ENCODE assay signal across 19 mouse cellular contexts in genomic region chr15:100676521-100676920, GRCm38 (mm10). TPM values are rescaled to one million over a fixed set of nuclear protein-coding genes. Genes with fewer than 3 reads are reported as not detected.
DNase-seq lines count a peak whose midpoint lies in the region; ATAC-seq and TF ChIP-seq lines count a peak whose summit lies in the region.
"Had no signal": no experiment of that assay in that cellular context is flagged by ENCODE, and none has a peak within 500 bp of the region (broad histone marks: within the 10 kb centered on the region; RNA-seq: fewer than 3 reads in every experiment).

No protein-coding gene starts in this region.

- no peak for ATAC-seq in intestine, postnatal 0 days
- no peak for ATAC-seq in intestine, embryonic 15.5 days
- no peak for ATAC-seq in lung, postnatal 0 days
- ATAC-seq in heart, embryonic 11.5 days (replicated peaks; ENCODE audit: insufficient number of reproducible peaks, low FRiP score, low TSS enrichment), result no peak
- ATAC-seq: forebrain, embryonic 13.5 days; inflammation-experienced regulatory T-cells, adult 6 months; midbrain, embryonic 13.5 days had no signal

- no peak overlapping the region for H3K27ac ChIP-seq in intestine, postnatal 0 days (ENCODE audit: low read depth, low read length)
- H3K27ac ChIP-seq in intestine, embryonic 15.5 days, result no peak overlapping the region
- H3K27ac ChIP-seq in lung, postnatal 0 days (ENCODE audit: low read length), result no peak overlapping the region
- H3K27ac ChIP-seq in heart, embryonic 11.5 days (ENCODE audit: low read depth, low read length), result no peak overlapping the region
- H3K27ac ChIP-seq: forebrain, embryonic 13.5 days; heart, embryonic 10.5 days; midbrain, embryonic 13.5 days had no signal

- TF ChIP-seq CTCF in intestine, postnatal 0 days (IDR thresholded peaks at IDR 0.05; ENCODE audit: low read depth), result peak; percentile 56
- peak; percentile 23; the same call in 1 of the 2 replicates for TF ChIP-seq CTCF in lung, postnatal 0 days (IDR thresholded peaks at IDR 0.05)

- 76% methylated on average over 1 of the region's 1 CpGs for WGBS in intestine, postnatal 0 days
- 97% methylated on average over 1 of the region's 1 CpGs for WGBS in intestine, embryonic 15.5 days
- 81% methylated on average over 1 of the region's 1 CpGs for WGBS in lung, postnatal 0 days
- WGBS in heart, embryonic 11.5 days (ENCODE audit: insufficient replicate concordance), result 92% methylated on average over 1 of the region's 1 CpGs

- H3K4me3 ChIP-seq in intestine, postnatal 0 days (ENCODE audit: low read depth, low read length), result no peak overlapping the region
- no peak overlapping the region for H3K4me3 ChIP-seq in intestine, embryonic 15.5 days (replicated peaks)
- no peak overlapping the region for H3K4me3 ChIP-seq in lung, postnatal 0 days (ENCODE audit: low read depth, low read length)
- no peak overlapping the region for H3K4me3 ChIP-seq in heart, embryonic 11.5 days (ENCODE audit: low read depth, low read length)
- H3K4me3 ChIP-seq: forebrain, embryonic 13.5 days; heart, embryonic 10.5 days; midbrain, embryonic 13.5 days had no signal

- H3K4me1 ChIP-seq in intestine, postnatal 0 days (replicated peaks; ENCODE audit: control insufficient read depth, insufficient read depth, low read length), result 0 out of 2 replicates have a peak, but pooled peaks cover 4% of the 10 kb centered on the region
- H3K4me1 ChIP-seq in intestine, embryonic 15.5 days (replicated peaks), result peaks cover 18% of the 10 kb centered on the region
- no peaks in the 10 kb centered on the region for H3K4me1 ChIP-seq in lung, postnatal 0 days (ENCODE audit: insufficient read depth, low read depth, low read length)
- peaks cover 19% of the 10 kb centered on the region for H3K4me1 ChIP-seq in heart, embryonic 11.5 days (ENCODE audit: control insufficient read depth, insufficient read depth, low read length)
- H3K4me1 ChIP-seq: forebrain, embryonic 13.5 days had no signal

- H3K36me3 ChIP-seq in intestine, postnatal 0 days (ENCODE audit: control insufficient read depth, insufficient read depth), result no peaks in the 10 kb centered on the region
- H3K36me3 ChIP-seq in intestine, embryonic 15.5 days, result no peaks in the 10 kb centered on the region
- no peaks in the 10 kb centered on the region for H3K36me3 ChIP-seq in lung, postnatal 0 days (ENCODE audit: insufficient read depth, low read length)
- no peaks in the 10 kb centered on the region for H3K36me3 ChIP-seq in heart, embryonic 11.5 days (ENCODE audit: control insufficient read depth, insufficient read depth, low read length)
- H3K36me3 ChIP-seq: heart, embryonic 10.5 days; midbrain, embryonic 13.5 days had no signal

- no peaks in the 10 kb centered on the region for H3K9me3 ChIP-seq in intestine, postnatal 0 days (ENCODE audit: control insufficient read depth)
- no peaks in the 10 kb centered on the region for H3K9me3 ChIP-seq in intestine, embryonic 15.5 days
- H3K9me3 ChIP-seq in lung, postnatal 0 days (ENCODE audit: low read length), result no peaks in the 10 kb centered on the region
- no peaks in the 10 kb centered on the region for H3K9me3 ChIP-seq in heart, embryonic 11.5 days (replicated peaks; ENCODE audit: control insufficient read depth, low read length)
- H3K9me3 ChIP-seq: forebrain, embryonic 13.5 days; heart, embryonic 10.5 days; midbrain, embryonic 13.5 days had no signal

- H3K4me2 ChIP-seq in intestine, postnatal 0 days (replicated peaks; ENCODE audit: low read depth), result no peak overlapping the region
- H3K4me2 ChIP-seq in intestine, embryonic 15.5 days (replicated peaks), result no peak overlapping the region
- no peak overlapping the region for H3K4me2 ChIP-seq in lung, postnatal 0 days (replicated peaks; ENCODE audit: low read depth, low read length)
- H3K4me2 ChIP-seq in heart, embryonic 11.5 days, result no peak overlapping the region
- H3K4me2 ChIP-seq: forebrain, embryonic 13.5 days; midbrain, embryonic 13.5 days had no signal

- H3K27me3 ChIP-seq in intestine, postnatal 0 days (replicated peaks; ENCODE audit: control insufficient read depth, insufficient read depth, low read length), result no peaks in the 10 kb centered on the region
- H3K27me3 ChIP-seq in intestine, embryonic 15.5 days (replicated peaks), result no peaks in the 10 kb centered on the region
- H3K27me3 ChIP-seq in lung, postnatal 0 days (replicated peaks; ENCODE audit: insufficient read depth, low read length), result no peaks in the 10 kb centered on the region
- H3K27me3 ChIP-seq in heart, embryonic 11.5 days (ENCODE audit: control insufficient read depth, insufficient read depth, low read length), result no peaks in the 10 kb centered on the region
- H3K27me3 ChIP-seq: forebrain, embryonic 13.5 days; midbrain, embryonic 13.5 days had no signal

- TF ChIP-seq EP300 in lung, postnatal 0 days (IDR thresholded peaks at IDR 0.05), result no peak

- no peak for DNase-seq in lung, postnatal 0 days (ENCODE audit: low spot score)
- no peak for DNase-seq in lung, postnatal 14 days
- peak; percentile 34 for DNase-seq in CD4-positive helper T cell, adult 2 months (ENCODE audit: low read depth, low spot score)
- peak; percentile 58 for DNase-seq in induced T-regulatory cell, adult 2 months (ENCODE audit: low read depth)
- DNase-seq in right cerebral cortex, postnatal 10 days (ENCODE audit: low spot score in 2 of 2), result no peak
- DNase-seq: adrenal gland, adult 8-10 months; cerebellum, adult 9-11 months; gastrocnemius, postnatal 36 days; heart, postnatal 10 days; kidney, postnatal 4 days; lung, adult 18-20 months; thymus, postnatal 36 days had no signal

- no peak overlapping the region for H3K9ac ChIP-seq in intestine, postnatal 0 days (ENCODE audit: low read depth, low read length)
- no peak overlapping the region for H3K9ac ChIP-seq in intestine, embryonic 15.5 days
- H3K9ac ChIP-seq in lung, postnatal 0 days (replicated peaks; ENCODE audit: low read depth), result no peak overlapping the region
- no peak overlapping the region for H3K9ac ChIP-seq in heart, embryonic 11.5 days (ENCODE audit: low read depth, low read length)
- H3K9ac ChIP-seq: forebrain, embryonic 13.5 days; midbrain, embryonic 13.5 days had no signal

RNA-seq across cellular contexts. Expression of gene Bin2, which starts 7.2 kb away (rescaled TPM):
- polyA plus RNA-seq in intestine, postnatal 0 days (2015; fragmentation: Nextera tagmentation; extraction: Ambion mirVana), result 5.8 and 7.3 TPM in 2 replicates
- polyA plus RNA-seq in intestine, embryonic 15.5 days (2015; fragmentation: Nextera tagmentation; extraction: Ambion mirVana), result 6.7 and 7.2 TPM in 2 replicates
- 4.2 and 4.5 TPM in 2 replicates for polyA plus RNA-seq in lung, postnatal 0 days (2015; fragmentation: Nextera tagmentation; extraction: Ambion mirVana)
- 6.3 and 6.6 TPM in 2 replicates for polyA plus RNA-seq in heart, embryonic 11.5 days (2014; fragmentation: Nextera tagmentation; extraction: Ambion mirVana)

RNA-seq across cellular contexts. Expression of gene Cela1, which starts 11.2 kb away (rescaled TPM):
- polyA plus RNA-seq in intestine, postnatal 0 days (2015; fragmentation: Nextera tagmentation; extraction: Ambion mirVana), result 37.2 and 41.1 TPM in 2 replicates
- polyA plus RNA-seq in intestine, embryonic 15.5 days (2015; fragmentation: Nextera tagmentation; extraction: Ambion mirVana), result 104 and 271 TPM in 2 replicates
- 5.0 and 11.4 TPM in 2 replicates for polyA plus RNA-seq in lung, postnatal 0 days (2015; fragmentation: Nextera tagmentation; extraction: Ambion mirVana)
- 1.6 and 2.2 TPM in 2 replicates for polyA plus RNA-seq in heart, embryonic 11.5 days (2014; fragmentation: Nextera tagmentation; extraction: Ambion mirVana)

RNA-seq across cellular contexts. Expression of gene Smagp, which starts 39.8 kb away (rescaled TPM):
- 77.1 and 88.6 TPM in 2 replicates for polyA plus RNA-seq in intestine, postnatal 0 days (2015; fragmentation: Nextera tagmentation; extraction: Ambion mirVana)
- polyA plus RNA-seq in intestine, embryonic 15.5 days (2015; fragmentation: Nextera tagmentation; extraction: Ambion mirVana), result 37.7 and 41.2 TPM in 2 replicates
- 65.6 and 71.8 TPM in 2 replicates for polyA plus RNA-seq in lung, postnatal 0 days (2015; fragmentation: Nextera tagmentation; extraction: Ambion mirVana)
- polyA plus RNA-seq in heart, embryonic 11.5 days (2014; fragmentation: Nextera tagmentation; extraction: Ambion mirVana), result 12.2 and 15.3 TPM in 2 replicates

RNA-seq across cellular contexts. Expression of gene Galnt6, which starts 52.7 kb away (rescaled TPM):
- polyA plus RNA-seq in intestine, postnatal 0 days (2015; fragmentation: Nextera tagmentation; extraction: Ambion mirVana), result 65.3 and 72.5 TPM in 2 replicates
- 4.2 and 4.3 TPM in 2 replicates for polyA plus RNA-seq in intestine, embryonic 15.5 days (2015; fragmentation: Nextera tagmentation; extraction: Ambion mirVana)
- polyA plus RNA-seq in lung, postnatal 0 days (2015; fragmentation: Nextera tagmentation; extraction: Ambion mirVana), result 1.2 TPM in 2 replicates
- polyA plus RNA-seq in heart, embryonic 11.5 days (2014; fragmentation: Nextera tagmentation; extraction: Ambion mirVana), result 0.11 and 0.17 TPM in 2 replicates
- polyA plus RNA-seq: midbrain, embryonic 13.5 days had no signal

Comparison
In these comparisons a context has a peak if more than half of its experiments do, and no peak if none do; other contexts are left out.
1. DNase-seq: peak in CD4-positive helper T cell, adult 2 months (single experiment) and induced T-regulatory cell, adult 2 months (single experiment); none in lung, postnatal 0 days (single experiment), lung, postnatal 14 days (single experiment) and right cerebral cortex, postnatal 10 days (0 of 2).